Mouse (Mus musculus): Measurements from ENCODE around the gene 1700007K13Rik.

- TF ChIP-seq POLR2A (IDR thresholded peaks at IDR 0.05; ENCODE audit: borderline replicate concordance, insufficient read depth, low read length) (no peak), CTCF (IDR thresholded peaks at IDR 0.05; ENCODE audit: borderline replicate concordance, insufficient read depth, low read depth, low read length) (no peak)
Observed at GRCm38 (mm10) chr2:28430846-28431245, 35.3 kb downstream of the 1700007K13Rik start.
